Mouse (Mus musculus): ENCODE results near the gene 4930563M21Rik.

DNA sequence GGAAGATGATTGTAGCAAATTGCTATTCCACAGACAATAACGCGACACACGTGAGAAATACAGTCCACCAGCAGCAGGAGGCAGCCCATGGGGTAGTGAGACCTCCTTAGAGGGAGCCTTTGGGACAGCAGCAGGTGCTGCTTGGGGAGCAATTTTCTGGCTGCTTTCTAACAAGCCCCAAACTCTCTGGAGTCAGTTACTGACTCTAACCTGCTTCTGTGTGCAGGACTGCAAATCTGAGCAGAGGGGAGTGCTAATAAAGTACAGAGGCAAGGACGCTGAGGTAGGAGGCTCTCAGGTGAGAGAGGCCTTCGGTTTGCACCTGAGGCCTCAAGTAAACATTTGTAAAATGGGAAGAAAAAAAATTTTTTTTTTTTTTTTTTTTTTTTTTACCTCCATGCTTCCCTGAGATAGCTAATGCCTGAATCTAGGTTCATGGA is 73.1 kb downstream of the 4930563M21Rik start:
- TF ChIP-seq CTCF (IDR thresholded peaks at IDR 0.05; ENCODE audit: borderline replicate concordance, extremely low read depth, insufficient read depth, insufficient read length) (no peak), POLR2A (IDR thresholded peaks at IDR 0.05; ENCODE audit: borderline replicate concordance, extremely low read depth, insufficient read depth, insufficient read length, poor library complexity, severe bottlenecking) (no peak)
